Mouse (Mus musculus) neural tube, embryonic 14.5 days (tissue): ENCODE measurements around the gene Dhx37. TPM values are rescaled to one million over a fixed set of nuclear protein-coding genes. Genes with fewer than 3 reads are reported as not detected.

Source experiments
- ATAC-seq: fragments of 200-750 bp; cut with Nextera tagmentation; 2 replicates; pipeline ENCODE4 v1.8.0; 2017; ENCODE audit warnings: low read depth, mild to moderate bottlenecking, moderate TSS enrichment, moderate library complexity
- H3K27ac ChIP-seq: fragments of 300-500 bp; sonication (generic); 2 replicates; pipeline ENCODE4 v1.5.1; 2014; ENCODE audit warnings: low read depth, mild to moderate bottlenecking, control low read depth, low read length, moderate library complexity, mixed read lengths
- H3K27me3 ChIP-seq: fragments of 300-500 bp; sonication (generic); 2 replicates; pipeline ENCODE4 v1.6.1; 2014; ENCODE audit warnings: low read length; ENCODE audit not compliant: control insufficient read depth, insufficient read depth
- H3K36me3 ChIP-seq: fragments of 300-500 bp; sonication (generic); 2 replicates; pipeline ENCODE4 v1.6.1; 2014; ENCODE audit warnings: low read length, mixed read lengths; ENCODE audit not compliant: control insufficient read depth, insufficient read depth
- H3K4me1 ChIP-seq: fragments of 300-500 bp; sonication (generic); 2 replicates; pipeline ENCODE4 v1.6.1; 2014; ENCODE audit warnings: low read length; ENCODE audit not compliant: control insufficient read depth, insufficient read depth
- H3K4me2 ChIP-seq: fragments of 300-500 bp; sonication (generic); 2 replicates; pipeline ENCODE4 v1.6.1; 2014; ENCODE audit warnings: mild to moderate bottlenecking, low read depth, low read length, control low read depth
- H3K4me3 ChIP-seq: fragments of 300-500 bp; sonication (generic); 2 replicates; pipeline ENCODE4 v1.5.1; 2014; ENCODE audit warnings: low read depth, low read length, control low read depth, mixed read lengths
- H3K9ac ChIP-seq: fragments of 300-500 bp; sonication (generic); replicated peaks from 2 replicates; pipeline ENCODE4 v1.6.1; 2014; ENCODE audit warnings: low read depth, mild to moderate bottlenecking, control low read depth, low read length, mixed read lengths
- H3K9me3 ChIP-seq: fragments of 300-500 bp; sonication (generic); 2 replicates; pipeline ENCODE4 v1.6.1; 2016; ENCODE audit warnings: low read length; ENCODE audit not compliant: control insufficient read depth
- WGBS: fragments of 180-500 bp; shearing (Covaris S2); extraction: QIAGEN DNeasy Blood & Tissue Kit; methylation state at CpG from one replicate; pipeline ENCODE4 v1.1.7; 2014; 5-methylcytosine and 5-hydroxymethylcytosine counted together
- polyA plus RNA-seq: library from polyadenylated mRNA; unstranded; fragments of >200 nt; fragmentation: Nextera tagmentation; extraction: Ambion mirVana; gene quantifications from 2 replicates; pipeline ENCODE4 v1.2.1, GENCODE M21; 2014

Gene Dhx37
- polyA plus RNA-seq, 1 experiment from 2014 or later = 8.5 TPM

DNA sequence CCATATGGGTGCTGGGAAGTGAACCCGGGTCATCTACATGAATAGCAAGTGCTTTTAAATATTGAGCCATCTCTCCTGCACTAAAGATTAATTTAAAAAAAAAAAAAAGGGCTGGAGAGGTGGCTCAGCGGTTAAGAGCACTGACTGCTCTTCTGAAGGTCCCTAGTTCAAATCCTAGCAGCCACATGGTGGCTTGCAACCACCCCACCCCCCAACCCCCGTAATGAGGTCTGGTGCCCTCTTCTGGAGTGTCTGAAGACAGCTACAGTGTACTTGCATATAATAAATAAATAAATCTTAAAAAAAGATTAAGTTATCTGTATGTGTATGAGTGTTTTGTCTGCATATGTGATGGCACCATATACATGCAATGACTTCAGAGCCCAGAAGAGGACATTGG lies 26.7 kb upstream of the Dhx37 start:
- Histone ChIP-seq H3K4me2 (no peak overlapping the region), H3K9me3 (no peaks in the 10 kb centered on the region), H3K27me3 (no peaks in the 10 kb centered on the region), H3K4me3 (no peak overlapping the region), H3K4me1 (no peaks in the 10 kb centered on the region), H3K27ac (no peak overlapping the region), H3K36me3 (no peaks in the 10 kb centered on the region), H3K9ac (no peak overlapping the region)
- WGBS = 85% methylated on average over 3 of the region's 3 CpGs
- ATAC-seq = no peak

DNA sequence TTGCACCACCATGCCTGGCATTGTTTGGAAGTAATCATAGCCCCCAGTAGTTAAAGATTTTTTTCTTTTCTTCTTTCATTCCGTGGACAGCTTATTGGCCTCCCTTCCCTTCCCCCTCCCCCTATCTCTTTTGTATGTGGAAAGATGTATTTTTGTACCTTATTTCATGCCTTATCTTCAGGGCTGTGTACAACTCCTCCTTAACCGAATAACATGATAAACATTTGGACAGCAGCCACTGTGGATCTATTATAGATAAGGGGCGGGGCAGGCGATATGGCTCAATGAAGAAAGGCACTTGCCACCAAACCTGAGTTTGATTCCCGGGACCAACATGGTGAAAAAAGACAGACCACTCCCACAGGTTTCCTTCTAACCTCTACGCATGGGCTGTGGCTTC lies 23.6 kb upstream of the Dhx37 start:
- ATAC-seq = no peak
- Histone ChIP-seq H3K4me3 (no peak overlapping the region), H3K27ac (no peak overlapping the region), H3K4me2 (no peak overlapping the region), H3K27me3 (no peaks in the 10 kb centered on the region), H3K9me3 (no peaks in the 10 kb centered on the region), H3K4me1 (no peaks in the 10 kb centered on the region), H3K36me3 (peaks cover 9% of the 10 kb centered on the region; the same call in 1 of the 2 replicates), H3K9ac (no peak overlapping the region)
- 95% methylated on average over 6 of the region's 6 CpGs for WGBS

DNA sequence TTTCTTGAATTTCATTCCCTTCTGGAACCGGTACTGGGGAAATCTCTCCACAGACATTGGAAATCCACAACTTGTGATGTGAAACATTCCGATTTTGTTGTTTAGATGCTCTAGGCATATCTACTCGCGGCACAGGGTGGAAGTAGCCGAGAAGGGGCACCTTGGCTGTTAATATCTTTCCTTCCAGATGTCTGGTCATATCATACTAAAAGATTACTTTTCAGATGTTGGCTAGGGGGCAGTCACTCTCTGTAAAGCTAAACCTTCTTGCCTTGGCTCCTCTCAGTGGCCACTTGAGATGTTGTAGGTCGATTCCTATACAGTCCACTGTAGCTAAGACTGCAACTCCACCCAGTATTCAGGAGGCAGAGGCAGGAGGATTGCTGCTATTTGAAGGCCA lies 22.2 kb upstream of the Dhx37 start:
- H3K27me3 ChIP-seq = no peaks in the 10 kb centered on the region

DNA sequence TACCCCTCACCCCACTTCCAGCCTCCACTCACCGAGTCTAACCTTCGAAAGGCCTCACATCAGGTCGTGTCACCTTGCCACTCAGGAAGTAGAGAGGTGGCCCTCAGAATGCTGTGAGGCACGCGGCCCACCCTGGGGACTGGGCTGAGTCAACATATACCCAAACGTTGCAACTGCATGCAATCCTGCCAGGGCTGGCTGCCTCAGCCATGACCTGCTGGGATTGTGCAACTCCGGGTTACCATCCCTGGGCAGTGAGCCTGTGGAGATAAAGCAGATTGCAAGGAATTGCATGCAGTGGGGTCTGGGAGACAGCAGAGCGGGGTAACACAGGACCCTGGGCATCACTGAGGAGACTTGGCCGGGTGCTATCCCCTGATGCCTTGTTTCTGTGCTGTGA lies 18.7 kb upstream of the Dhx37 start:
- Histone ChIP-seq H3K4me1 (no peaks in the 10 kb centered on the region), H3K27me3 (no peaks in the 10 kb centered on the region), H3K36me3 (peaks cover 10% of the 10 kb centered on the region; the same call in 1 of the 2 replicates), H3K4me3 (no peak overlapping the region), H3K27ac (no peak overlapping the region), H3K9ac (no peak overlapping the region), H3K9me3 (no peaks in the 10 kb centered on the region), H3K4me2 (no peak overlapping the region)
- ATAC-seq = no peak
- 92% methylated on average over 9 of the region's 9 CpGs for WGBS

More for the DNA sequence above, 22.2 kb upstream of the Dhx37 start:
- 94% methylated on average over 6 of the region's 6 CpGs for WGBS
- Histone ChIP-seq H3K9me3 (no peaks in the 10 kb centered on the region), H3K4me2 (no peak overlapping the region), H3K36me3 (peaks cover 10% of the 10 kb centered on the region; the same call in 1 of the 2 replicates), H3K27ac (no peak overlapping the region), H3K4me3 (no peak overlapping the region), H3K9ac (no peak overlapping the region), H3K4me1 (no peaks in the 10 kb centered on the region)
- no peak for ATAC-seq

DNA sequence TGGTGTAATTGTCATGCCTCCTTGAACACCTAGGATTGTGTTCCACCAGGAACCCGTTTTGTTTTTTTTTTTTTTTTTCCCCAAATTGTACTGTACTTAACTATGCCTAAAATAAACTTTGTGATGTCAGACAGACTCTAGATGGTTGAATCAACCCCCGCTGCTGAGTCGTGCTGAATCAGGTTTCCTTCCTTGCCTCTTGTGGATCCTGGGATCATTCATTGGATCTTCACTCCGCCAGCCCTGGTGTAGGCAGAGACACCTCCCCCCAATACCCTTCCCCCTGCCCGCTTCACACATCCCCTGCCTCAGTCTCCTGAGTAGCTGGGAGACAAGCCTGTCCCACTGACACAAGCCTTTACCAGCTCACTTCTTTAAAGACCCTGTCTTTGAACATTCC lies 15.4 kb upstream of the Dhx37 start:
- H3K9me3 ChIP-seq = no peaks in the 10 kb centered on the region
- no peak overlapping the region for H3K4me3 ChIP-seq
- H3K4me2 ChIP-seq = no peak overlapping the region
- no peak for ATAC-seq
- no peaks in the 10 kb centered on the region for H3K4me1 ChIP-seq
- no peaks in the 10 kb centered on the region for H3K27me3 ChIP-seq
- peaks cover 6% of the 10 kb centered on the region; the same call in 1 of the 2 replicates for H3K36me3 ChIP-seq
- 86% methylated on average over 5 of the region's 5 CpGs for WGBS
- no peak overlapping the region for H3K9ac ChIP-seq
- no peak overlapping the region for H3K27ac ChIP-seq

DNA sequence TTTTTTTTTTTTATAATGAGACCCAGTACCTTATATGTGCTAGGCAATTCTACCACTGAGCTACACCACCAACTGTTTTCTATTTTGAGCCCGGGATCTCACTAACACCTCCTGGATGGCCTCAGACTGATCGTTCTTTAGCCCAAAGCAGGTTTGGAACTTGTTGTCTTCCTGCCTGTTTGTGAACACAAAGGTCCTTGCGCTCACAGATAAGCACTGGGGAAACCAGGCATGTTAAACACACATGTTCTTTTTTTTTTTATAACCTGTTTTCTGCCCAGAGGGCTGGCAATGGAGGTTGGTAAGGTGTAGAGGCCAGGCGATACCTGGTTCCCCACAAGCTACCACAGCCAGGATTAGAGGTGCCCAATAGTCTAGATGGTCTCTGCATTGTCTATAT lies 14.7 kb upstream of the Dhx37 start:
- H3K27ac ChIP-seq = no peak overlapping the region
- H3K9ac ChIP-seq = no peak overlapping the region
- peaks cover 4% of the 10 kb centered on the region; the same call in 1 of the 2 replicates for H3K36me3 ChIP-seq
- no peak overlapping the region for H3K4me3 ChIP-seq
- ATAC-seq = no peak
- no peak overlapping the region for H3K4me2 ChIP-seq
- H3K4me1 ChIP-seq = no peaks in the 10 kb centered on the region
- no peaks in the 10 kb centered on the region for H3K9me3 ChIP-seq
- 97% methylated on average over 4 of the region's 4 CpGs for WGBS
- no peaks in the 10 kb centered on the region for H3K27me3 ChIP-seq

DNA sequence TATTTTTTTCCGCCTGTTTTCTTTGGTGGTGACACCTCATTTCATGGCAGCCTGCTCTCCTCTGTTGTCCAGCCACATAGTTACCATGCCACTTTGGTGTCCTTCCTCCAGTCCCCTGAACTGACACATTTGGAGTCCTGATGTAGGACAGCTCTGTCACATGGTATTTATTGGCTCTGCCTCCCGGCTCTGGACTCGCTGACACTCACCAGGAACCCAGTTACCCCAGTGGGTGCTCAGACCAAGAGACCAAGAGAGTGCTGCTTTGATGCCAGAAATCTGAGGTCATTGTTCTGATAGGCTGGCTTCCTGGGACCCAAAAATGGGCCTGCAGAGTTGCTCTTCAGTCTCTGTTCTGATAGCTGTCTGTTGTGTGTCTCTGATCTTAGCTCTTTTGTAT lies 14.1 kb upstream of the Dhx37 start:
- WGBS = 75% methylated on average over 3 of the region's 3 CpGs
- Histone ChIP-seq H3K9ac (no peak overlapping the region), H3K9me3 (no peaks in the 10 kb centered on the region), H3K4me2 (no peak overlapping the region), H3K4me3 (no peak overlapping the region), H3K4me1 (peaks cover under 1% of the 10 kb centered on the region; the same call in 1 of the 2 replicates), H3K36me3 (peaks cover 4% of the 10 kb centered on the region; the same call in 1 of the 2 replicates), H3K27ac (no peak overlapping the region), H3K27me3 (no peaks in the 10 kb centered on the region)
- no peak for ATAC-seq

DNA sequence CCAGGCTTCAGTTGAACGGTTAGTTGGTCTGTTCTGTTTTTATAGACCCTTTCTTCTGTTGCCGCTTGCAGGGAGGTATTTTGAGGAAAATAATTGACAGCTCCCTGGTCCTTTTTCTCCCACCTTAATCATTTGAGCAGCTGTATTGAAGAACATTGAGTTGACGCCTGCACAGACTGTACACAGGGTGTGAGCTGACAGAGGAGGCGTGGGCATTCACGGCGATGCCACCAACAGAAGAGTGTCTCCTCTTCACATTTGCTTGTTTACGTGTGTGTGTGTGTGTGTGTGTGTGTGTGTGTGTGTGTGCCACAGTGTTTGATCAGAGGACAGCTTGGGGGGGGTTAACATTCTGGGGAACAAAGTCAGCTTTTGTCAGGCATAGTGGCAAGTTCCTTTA lies 12.4 kb upstream of the Dhx37 start:
- no peaks in the 10 kb centered on the region for H3K36me3 ChIP-seq
- no peak overlapping the region for H3K4me2 ChIP-seq
- H3K9me3 ChIP-seq = no peaks in the 10 kb centered on the region
- no peak for ATAC-seq
- no peak overlapping the region for H3K27ac ChIP-seq
- H3K27me3 ChIP-seq = no peaks in the 10 kb centered on the region
- H3K9ac ChIP-seq = no peak overlapping the region
- WGBS = 69% methylated on average over 7 of the region's 7 CpGs
- H3K4me1 ChIP-seq = peaks cover 10% of the 10 kb centered on the region
- H3K4me3 ChIP-seq = no peak overlapping the region

DNA sequence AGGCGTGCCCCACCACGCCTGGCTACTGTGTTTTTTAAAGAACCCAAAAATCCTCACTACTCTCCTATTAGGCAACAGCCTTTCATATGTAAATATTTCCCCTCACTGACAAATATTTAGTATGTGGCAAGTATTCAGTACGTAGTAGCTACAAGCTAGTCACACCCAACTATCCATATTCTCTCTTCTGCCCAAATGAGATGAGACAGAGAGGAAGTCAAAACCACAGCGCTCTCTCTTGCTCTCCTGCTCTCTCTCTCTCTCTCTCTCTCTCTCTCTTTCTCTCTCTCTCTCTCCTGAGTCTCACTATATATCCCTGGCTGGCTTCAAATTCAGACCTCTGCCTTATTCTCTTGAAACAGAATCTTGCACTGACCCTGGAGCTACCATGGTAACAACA lies 10.6 kb upstream of the Dhx37 start:
- ATAC-seq = no peak
- 86% methylated on average over 4 of the region's 4 CpGs for WGBS

DNA sequence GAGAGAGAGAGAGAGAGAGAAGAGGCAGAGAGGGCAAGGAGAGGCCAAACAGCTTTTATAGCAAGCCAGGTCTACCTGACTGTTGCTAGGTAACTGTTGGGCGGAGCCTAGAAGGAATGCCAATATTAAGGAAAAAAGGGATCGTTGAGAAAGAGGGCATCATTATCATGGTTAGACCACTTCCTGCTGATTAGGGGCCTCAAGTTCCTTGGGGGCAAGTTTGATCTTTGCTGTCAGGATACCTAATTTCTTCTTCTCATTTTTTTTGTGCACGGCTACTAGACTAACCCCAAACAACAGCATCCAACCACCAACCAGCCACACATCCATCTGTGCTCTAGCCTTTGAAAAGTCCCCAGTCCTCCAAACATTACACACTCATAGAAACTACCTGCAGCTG lies 10.0 kb upstream of the Dhx37 start:
- H3K4me3 ChIP-seq = no peak overlapping the region
- no peak overlapping the region for H3K27ac ChIP-seq
- no peak overlapping the region for H3K4me2 ChIP-seq
- H3K4me1 ChIP-seq = peaks cover 15% of the 10 kb centered on the region
- no peak overlapping the region for H3K9ac ChIP-seq
- H3K36me3 ChIP-seq = no peaks in the 10 kb centered on the region
- no peak for ATAC-seq
- H3K27me3 ChIP-seq = no peaks in the 10 kb centered on the region
- WGBS = 84% methylated on average over 3 of the region's 3 CpGs
- H3K9me3 ChIP-seq = no peaks in the 10 kb centered on the region

More for the DNA sequence above, 10.6 kb upstream of the Dhx37 start:
- no peaks in the 10 kb centered on the region for H3K36me3 ChIP-seq
- no peaks in the 10 kb centered on the region for H3K9me3 ChIP-seq
- no peak overlapping the region for H3K4me3 ChIP-seq
- no peak overlapping the region for H3K27ac ChIP-seq
- no peak overlapping the region for H3K4me2 ChIP-seq
- H3K9ac ChIP-seq = no peak overlapping the region
- peaks cover 15% of the 10 kb centered on the region for H3K4me1 ChIP-seq
- H3K27me3 ChIP-seq = no peaks in the 10 kb centered on the region
